Mouse (Mus musculus) limb, embryonic 14.5 days (tissue): ENCODE data around the gene Tmem52. TPM values are rescaled to one million over a fixed set of nuclear protein-coding genes. Genes with fewer than 3 reads are reported as not detected.

Experiments
- ATAC-seq: fragments of 200-750 bp; cut with Nextera tagmentation; 2 replicates; pipeline ENCODE4 v1.8.0; 2017; ENCODE audit warnings: low read depth, moderate number of reproducible peaks, moderate TSS enrichment; ENCODE audit not compliant: low FRiP score
- DNase-seq: peaks from one replicate; pipeline ENCODE4 v3.0.0-alpha.2; 2015; ENCODE audit warnings: low spot score
- H3K27ac ChIP-seq: fragments of 300-500 bp; sonication (generic); replicated peaks from 2 replicates; pipeline ENCODE4 v1.5.1; 2014; ENCODE audit warnings: low read depth, mild to moderate bottlenecking, low read length, moderate library complexity, mixed read lengths
- H3K27me3 ChIP-seq: fragments of 300-500 bp; sonication (generic); 2 replicates; pipeline ENCODE4 v1.6.1; 2014; ENCODE audit warnings: low read length, mixed read lengths; ENCODE audit not compliant: control insufficient read depth, insufficient read depth
- H3K36me3 ChIP-seq: fragments of 300-500 bp; sonication (generic); 2 replicates; pipeline ENCODE4 v1.6.1; 2014; ENCODE audit warnings: mild to moderate bottlenecking, low read length, moderate library complexity, mixed read lengths; ENCODE audit not compliant: control insufficient read depth, insufficient read depth
- H3K4me1 ChIP-seq: fragments of 300-500 bp; sonication (generic); 2 replicates; pipeline ENCODE4 v1.6.1; 2014; ENCODE audit warnings: antibody characterized with exemption, low read length, mixed read lengths; ENCODE audit not compliant: control insufficient read depth, insufficient read depth
- H3K4me2 ChIP-seq: fragments of 300-500 bp; sonication (generic); replicated peaks from 2 replicates; pipeline ENCODE4 v1.6.1; 2014; ENCODE audit warnings: low read depth, mild to moderate bottlenecking, low read length, moderate library complexity; ENCODE audit not compliant: severe bottlenecking
- H3K4me3 ChIP-seq: fragments of 300-500 bp; sonication (generic); replicated peaks from 2 replicates; pipeline ENCODE4 v1.5.1; 2014; ENCODE audit warnings: low read length
- H3K9ac ChIP-seq: fragments of 300-500 bp; sonication (generic); 2 replicates; pipeline ENCODE4 v1.6.1; 2014; ENCODE audit warnings: mild to moderate bottlenecking, low read depth, low read length, moderate library complexity; ENCODE audit not compliant: severe bottlenecking
- H3K9me3 ChIP-seq: fragments of 300-500 bp; sonication (generic); 2 replicates; pipeline ENCODE4 v1.6.1; 2016; ENCODE audit warnings: low read length; ENCODE audit not compliant: control insufficient read depth
- POLR2A ChIP-seq: fragments of 200-500 bp; IDR thresholded peaks from 2 replicates; pipeline ENCODE4 v1.8.0; 2012; ENCODE audit warnings: inconsistent platforms, mild to moderate bottlenecking, moderate library complexity, borderline replicate concordance; ENCODE audit not compliant: insufficient read depth, insufficient read length; ENCODE audit errors: extremely low read depth
- WGBS: fragments of 180-500 bp; shearing (Covaris S2); extraction: QIAGEN DNeasy Blood & Tissue Kit; methylation state at CpG from one replicate; pipeline ENCODE4 v1.1.7; 2014; 5-methylcytosine and 5-hydroxymethylcytosine counted together
- polyA plus RNA-seq, 2 experiments: library from polyadenylated mRNA; depleted of rRNA in 1 of 2; stranded (reverse) in 1 of 2; unstranded in 1 of 2; fragments of >200 nt; fragmentation: Nextera tagmentation in 1 of 2; extraction: Ambion mirVana in 1 of 2; gene quantifications; 2 replicates each; pipeline versions ENCODE4 v1.2.1 to v1.2.3; 2012 to 2014

The Tmem52 gene
- polyA plus RNA-seq, 2 experiments: 0.50 TPM; not detected in 1

DNA sequence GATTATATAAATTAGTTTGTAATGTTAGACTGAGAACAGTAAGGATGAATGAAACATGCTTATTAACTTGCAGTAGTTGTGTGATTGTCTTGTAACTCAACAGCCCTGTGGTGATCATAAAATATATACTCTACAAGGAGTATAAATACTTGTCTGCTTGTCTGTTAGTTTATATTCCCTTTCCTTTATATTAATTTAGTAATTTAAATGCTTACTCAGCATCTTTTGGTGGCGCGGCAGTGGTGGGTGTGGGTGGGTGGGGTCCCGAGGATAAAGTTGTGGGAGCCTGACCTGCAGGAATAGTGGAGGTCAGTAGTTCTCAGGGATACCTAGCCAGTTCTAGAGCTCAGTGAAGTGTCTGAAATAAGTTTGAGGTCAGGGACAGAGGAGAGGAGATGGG is 29.0 kb downstream of the Tmem52 start:
- no peaks in the 10 kb centered on the region for H3K27me3 ChIP-seq
- H3K27ac ChIP-seq: no peak overlapping the region
- H3K4me1 ChIP-seq: peaks cover 4% of the 10 kb centered on the region; the same call in 1 of the 2 replicates
- ATAC-seq (no peak), DNase-seq (no peak)
- 87% methylated on average over 3 of the region's 3 CpGs for WGBS
- H3K9me3 ChIP-seq: no peaks in the 10 kb centered on the region
- no peak for TF ChIP-seq POLR2A
- H3K4me3 ChIP-seq: no peak overlapping the region
- no peak overlapping the region for H3K9ac ChIP-seq
- H3K36me3 ChIP-seq: 0 out of 2 replicates have a peak, but pooled peaks cover 4% of the 10 kb centered on the region
- H3K4me2 ChIP-seq: no peak overlapping the region

DNA sequence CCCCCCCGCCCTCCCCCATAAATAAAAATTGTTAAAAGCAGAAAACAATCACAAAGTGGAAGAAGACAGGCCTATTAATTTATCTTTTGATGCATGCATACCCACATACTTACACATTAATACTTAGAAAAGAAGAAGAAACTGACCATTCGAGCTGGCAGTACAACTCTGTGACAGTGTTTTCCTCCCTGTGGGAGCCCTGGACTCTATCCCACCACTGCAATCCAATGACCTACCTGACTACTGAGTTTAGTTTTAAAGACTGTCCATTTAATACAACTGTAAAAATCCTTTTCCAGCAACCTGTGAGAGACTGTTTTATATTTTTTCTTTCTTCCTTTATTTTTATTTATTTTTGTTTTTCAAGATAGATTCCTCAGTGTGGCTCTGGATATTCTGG is 32.2 kb downstream of the Tmem52 start:
- no peak for ATAC-seq
- TF ChIP-seq POLR2A: no peak
- H3K36me3 ChIP-seq: 0 out of 2 replicates have a peak, but pooled peaks cover 4% of the 10 kb centered on the region
- H3K27me3 ChIP-seq: no peaks in the 10 kb centered on the region
- WGBS: 70% methylated on average over 2 of the region's 2 CpGs
- H3K4me3 ChIP-seq: no peak overlapping the region
- H3K27ac ChIP-seq: no peak overlapping the region
- H3K4me1 ChIP-seq: no peaks in the 10 kb centered on the region
- no peak for DNase-seq
- no peak overlapping the region for H3K4me2 ChIP-seq
- no peaks in the 10 kb centered on the region for H3K9me3 ChIP-seq
- H3K9ac ChIP-seq: no peak overlapping the region

DNA sequence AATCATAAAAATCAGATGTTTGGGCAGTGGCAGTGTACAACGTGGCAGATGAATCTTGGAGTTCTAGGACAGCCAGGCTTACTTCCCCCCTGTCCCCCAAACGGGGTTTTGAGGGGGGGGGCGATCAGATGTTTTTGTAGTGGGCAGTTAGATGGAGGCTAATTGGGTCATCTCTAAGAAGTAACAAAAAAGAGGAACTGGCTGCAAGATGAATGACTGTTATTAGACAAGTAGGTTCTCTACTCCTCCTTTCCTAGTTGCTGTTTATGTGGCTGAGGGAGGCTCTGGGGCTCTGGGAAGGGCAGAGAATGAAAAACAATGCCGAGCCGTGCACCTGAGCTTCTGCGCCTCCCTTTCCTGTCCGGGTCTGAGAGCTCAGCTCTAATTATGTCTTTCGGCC is 36.2 kb downstream of the Tmem52 start:
- Histone ChIP-seq H3K9me3 (no peaks in the 10 kb centered on the region), H3K4me3 (no peak overlapping the region), H3K9ac (no peak overlapping the region), H3K4me2 (no peak overlapping the region), H3K4me1 (no peaks in the 10 kb centered on the region), H3K27me3 (no peaks in the 10 kb centered on the region), H3K36me3 (0 out of 2 replicates have a peak, but pooled peaks cover 4% of the 10 kb centered on the region), H3K27ac (no peak overlapping the region)
- TF ChIP-seq POLR2A: no peak
- ATAC-seq (no peak), DNase-seq (no peak)
- WGBS: 65% methylated on average over 8 of the region's 8 CpGs

DNA sequence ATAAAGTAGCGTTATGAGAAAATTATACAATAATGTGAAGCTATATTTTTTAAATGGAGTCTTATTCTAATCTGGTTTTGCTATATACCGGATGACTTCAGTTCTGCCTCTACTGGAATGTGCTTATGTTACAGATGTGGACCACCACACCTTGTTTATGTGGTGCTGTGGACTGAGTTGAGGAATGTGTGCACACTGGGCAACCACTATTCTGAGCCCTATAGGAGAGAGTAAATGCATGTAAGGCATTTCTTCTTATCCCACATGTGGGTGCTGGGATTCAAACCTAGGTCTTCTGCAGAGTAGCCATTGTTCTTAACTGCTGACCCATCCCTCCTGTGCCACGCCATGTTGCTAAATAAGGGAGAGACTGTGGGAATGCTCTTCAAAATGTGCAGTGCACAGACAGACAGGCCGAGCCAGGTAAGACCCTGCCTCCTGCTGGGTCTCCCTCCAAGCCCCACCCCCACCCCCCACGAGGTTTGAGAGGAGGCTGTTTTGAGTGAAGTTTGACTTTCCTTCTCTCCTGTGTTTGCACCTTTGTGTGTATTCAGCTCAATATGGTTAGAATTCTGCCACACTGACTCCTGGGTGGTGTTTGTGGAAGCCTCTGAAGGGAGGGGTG is 36.9 kb downstream of the Tmem52 start:
- no peak overlapping the region for H3K27ac ChIP-seq
- no peak overlapping the region for H3K4me3 ChIP-seq
- H3K9ac ChIP-seq: no peak overlapping the region
- 83% methylated on average over 5 of the region's 5 CpGs for WGBS
- DNase-seq (no peak), ATAC-seq (no peak)
- no peaks in the 10 kb centered on the region for H3K4me1 ChIP-seq
- no peaks in the 10 kb centered on the region for H3K27me3 ChIP-seq
- no peak for TF ChIP-seq POLR2A
- no peak overlapping the region for H3K4me2 ChIP-seq
- 0 out of 2 replicates have a peak, but pooled peaks cover 4% of the 10 kb centered on the region for H3K36me3 ChIP-seq
- no peaks in the 10 kb centered on the region for H3K9me3 ChIP-seq

DNA sequence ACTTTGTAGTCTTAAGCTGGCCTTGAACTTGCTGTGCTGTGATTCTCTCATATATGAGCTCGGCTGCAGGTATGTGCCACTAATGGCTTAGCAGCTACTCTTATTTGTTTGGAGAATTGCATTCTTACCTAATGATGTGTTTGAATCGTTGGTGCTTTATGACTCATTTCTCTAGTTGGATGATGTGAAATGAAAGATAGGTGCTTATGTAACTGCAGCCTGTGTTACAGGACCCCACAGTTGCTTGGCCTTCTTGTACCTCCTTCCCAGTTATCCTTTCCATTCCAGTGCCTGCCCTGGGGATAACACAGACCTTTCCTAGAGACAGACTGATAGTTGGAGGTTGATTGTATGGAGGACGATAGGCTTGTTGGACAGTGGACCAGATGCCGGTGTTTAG is 39.7 kb downstream of the Tmem52 start:
- no peak for DNase-seq
- Histone ChIP-seq H3K4me2 (no peak overlapping the region), H3K4me3 (no peak overlapping the region), H3K9ac (no peak overlapping the region), H3K36me3 (0 out of 2 replicates have a peak, but pooled peaks cover 2% of the 10 kb centered on the region), H3K9me3 (no peaks in the 10 kb centered on the region), H3K27ac (no peak overlapping the region), H3K4me1 (peaks cover 2% of the 10 kb centered on the region; the same call in 1 of the 2 replicates), H3K27me3 (no peaks in the 10 kb centered on the region)
- TF ChIP-seq POLR2A: no peak
- no peak for ATAC-seq
- WGBS: 88% methylated on average over 4 of the region's 4 CpGs
